Mouse (Mus musculus) MEL (cell line): ENCODE data around the gene Eef2k.

Experiments
- JUND ChIP-seq: IDR thresholded peaks from 2 replicates; pipeline ENCODE4 v1.6.1; 2011; ENCODE audit warnings: low read depth, mild to moderate bottlenecking, improper control_type of control experiment, low read length
- POLR2A ChIP-seq, 2 experiments: IDR thresholded peaks; 2 replicates each; pipeline ENCODE4 v1.6.1; 2011 to 2012; ENCODE audit warnings: low read length in 2 of 2, mild to moderate bottlenecking in 2 of 2, control low read depth in 1 of 2, improper control_type of control experiment in 1 of 2, low read depth in 1 of 2, moderate library complexity in 1 of 2; ENCODE audit not compliant: control insufficient read depth in 1 of 2, insufficient read depth in 1 of 2, poor library complexity in 1 of 2

DNA sequence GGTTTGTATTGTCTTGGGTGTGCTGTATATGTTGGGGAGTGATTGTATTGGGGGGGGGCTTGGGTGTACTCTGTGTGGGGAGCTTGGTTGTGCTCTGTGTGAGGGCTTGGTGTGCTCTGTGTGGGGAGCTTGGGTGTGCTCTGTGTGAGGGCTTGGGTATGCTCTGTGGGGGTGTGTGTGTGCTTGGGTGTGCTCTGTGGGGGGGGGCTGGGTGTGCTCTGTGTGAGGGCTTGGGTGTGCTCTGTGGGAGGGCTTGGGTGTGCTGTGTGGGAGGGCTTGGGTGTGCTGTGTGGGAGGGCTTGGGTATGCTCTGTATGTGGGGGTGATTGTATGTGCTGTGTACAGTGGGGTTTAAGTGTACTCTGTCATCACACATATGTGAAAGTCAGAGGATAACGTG is 25.1 kb downstream of the Eef2k start:
- no peak for TF ChIP-seq JUND
- no peak for TF ChIP-seq POLR2A (IDR thresholded peaks at IDR 0.05; ENCODE audit: control insufficient read depth in 1 of 2, insufficient read depth in 1 of 2, low read depth in 1 of 2, low read length in 2 of 2, poor library complexity in 1 of 2)
